Mouse (Mus musculus): ENCODE measurements around the gene Akr1b10.
"Not testable (repeated sequence)": the region's sequence is repeated elsewhere in the genome, so short reads cannot be mapped to it uniquely, and the experiment has no call there.

Gene Akr1b10

GRCm38 (mm10) chr6:34384110-34384661, at the start of gene Akr1b10:
TSS of gene Akr1b10 (plus strand) at chr6:34384218.
- peak; percentile 74 for DNase-seq

GRCm38 (mm10) chr6:34334673-34335072, 49.3 kb upstream of the Akr1b10 start:
- no peak for DNase-seq

GRCm38 (mm10) chr6:34337799-34338198, 46.2 kb upstream of the Akr1b10 start:
- no peak for DNase-seq

GRCm38 (mm10) chr6:34341991-34342390, 42.0 kb upstream of the Akr1b10 start:
- no peak for DNase-seq

- DNase-seq: no peak
Observed at GRCm38 (mm10) chr6:34342476-34342875, 41.5 kb upstream of the Akr1b10 start.

GRCm38 (mm10) chr6:34343426-34343825, 40.6 kb upstream of the Akr1b10 start:
- no peak for DNase-seq

- no peak for DNase-seq
Observed at GRCm38 (mm10) chr6:34344135-34344850, 39.7 kb upstream of the Akr1b10 start.

- no peak for DNase-seq
Observed at GRCm38 (mm10) chr6:34344935-34345334, 39.1 kb upstream of the Akr1b10 start.

GRCm38 (mm10) chr6:34346096-34346898, 37.7 kb upstream of the Akr1b10 start:
- peak; percentile 78 for DNase-seq

- DNase-seq: no peak
Observed at GRCm38 (mm10) chr6:34350037-34350699, 33.9 kb upstream of the Akr1b10 start.

GRCm38 (mm10) chr6:34351481-34351880, 32.5 kb upstream of the Akr1b10 start:
- DNase-seq: not testable (repeated sequence)

GRCm38 (mm10) chr6:34352401-34352800, 31.6 kb upstream of the Akr1b10 start:
- DNase-seq: no peak

- no peak for DNase-seq
Observed at GRCm38 (mm10) chr6:34353658-34354353, 30.2 kb upstream of the Akr1b10 start, which contains the start of gene Akr1b8. TSS of gene Akr1b8 (plus strand) at chr6:34354119.

- DNase-seq: no peak
Observed at GRCm38 (mm10) chr6:34354354-34355348, 29.4 kb upstream of the Akr1b10 start.

- DNase-seq: no peak
Observed at GRCm38 (mm10) chr6:34355349-34355747, 28.7 kb upstream of the Akr1b10 start.

GRCm38 (mm10) chr6:34355841-34356240, 28.2 kb upstream of the Akr1b10 start:
- no peak for DNase-seq

GRCm38 (mm10) chr6:34364217-34365136, 19.5 kb upstream of the Akr1b10 start:
- peak; percentile 58 for DNase-seq

GRCm38 (mm10) chr6:34367998-34368397, 16.0 kb upstream of the Akr1b10 start:
- DNase-seq: no peak

GRCm38 (mm10) chr6:34370081-34370480, 13.9 kb upstream of the Akr1b10 start:
- no peak for DNase-seq
